Mouse (Mus musculus): ENCODE results near the gene Ptprm. TPM values are rescaled to one million over a fixed set of nuclear protein-coding genes. Genes with fewer than 3 reads are reported as not detected.
A peak's percentile ranks its signal among the peaks of the same experiment; 100 is the strongest.

The Ptprm gene
- polyA plus RNA-seq, 1 experiment from 2014 or later = 18.9 TPM

DNA sequence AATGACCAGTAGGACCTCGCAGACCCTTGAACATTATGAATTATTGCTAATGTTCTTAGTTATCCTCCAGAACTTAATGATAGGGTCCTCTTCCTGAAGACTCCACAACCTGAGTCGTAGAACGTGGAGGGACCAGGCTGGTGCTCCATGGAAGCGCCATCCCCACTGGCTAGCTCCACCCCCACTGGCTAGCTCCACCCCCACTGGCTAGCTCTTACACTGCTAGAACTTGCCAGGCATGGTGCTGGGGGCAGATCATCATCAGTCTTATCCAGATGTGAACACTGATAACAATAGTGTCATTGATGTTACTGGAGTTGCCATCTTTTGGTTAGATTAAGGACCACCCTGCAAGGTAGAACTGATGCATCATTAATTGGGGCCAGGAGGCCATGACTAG is 362.4 kb downstream of the Ptprm start:
- H3K27ac ChIP-seq = no peak overlapping the region
- no peak overlapping the region for H3K4me2 ChIP-seq
- H3K9ac ChIP-seq = no peak overlapping the region
- no peaks in the 10 kb centered on the region for H3K36me3 ChIP-seq
- H3K27me3 ChIP-seq = no peaks in the 10 kb centered on the region
- WGBS = 84% methylated on average over 4 of the region's 4 CpGs
- H3K9me3 ChIP-seq (replicated peaks) = no peaks in the 10 kb centered on the region
- no peaks in the 10 kb centered on the region for H3K4me1 ChIP-seq
- ATAC-seq (replicated peaks; ENCODE audit: low FRiP score) = no peak
- H3K4me3 ChIP-seq (replicated peaks) = no peak overlapping the region

DNA sequence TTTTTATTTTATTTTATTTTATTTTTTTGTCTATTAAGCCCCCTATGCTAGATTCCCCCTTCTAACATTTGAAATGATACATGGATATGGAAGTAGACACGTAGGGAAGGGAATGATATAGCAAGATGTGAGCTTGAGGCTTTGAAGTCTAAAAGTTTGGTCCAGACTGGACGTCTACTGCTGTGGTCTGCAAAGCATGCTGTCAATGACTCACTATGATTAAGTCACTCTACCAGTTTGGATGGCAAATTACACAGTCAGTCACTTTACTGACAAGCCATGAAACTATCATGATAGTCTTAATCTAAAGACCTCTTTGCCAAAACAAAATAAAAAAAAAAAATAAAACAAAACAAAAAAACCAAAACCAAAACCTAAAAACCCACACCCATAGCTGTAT is 363.5 kb downstream of the Ptprm start:
- no peak overlapping the region for H3K4me2 ChIP-seq
- no peaks in the 10 kb centered on the region for H3K36me3 ChIP-seq
- ATAC-seq (replicated peaks; ENCODE audit: low FRiP score) = no peak
- H3K4me3 ChIP-seq (replicated peaks) = no peak overlapping the region
- H3K4me1 ChIP-seq = 0 out of 2 replicates have a peak, but pooled peaks cover 4% of the 10 kb centered on the region
- no peak overlapping the region for H3K9ac ChIP-seq
- 60% methylated on average over 2 of the region's 2 CpGs for WGBS
- H3K9me3 ChIP-seq (replicated peaks) = no peaks in the 10 kb centered on the region
- H3K27ac ChIP-seq = no peak overlapping the region
- no peaks in the 10 kb centered on the region for H3K27me3 ChIP-seq

DNA sequence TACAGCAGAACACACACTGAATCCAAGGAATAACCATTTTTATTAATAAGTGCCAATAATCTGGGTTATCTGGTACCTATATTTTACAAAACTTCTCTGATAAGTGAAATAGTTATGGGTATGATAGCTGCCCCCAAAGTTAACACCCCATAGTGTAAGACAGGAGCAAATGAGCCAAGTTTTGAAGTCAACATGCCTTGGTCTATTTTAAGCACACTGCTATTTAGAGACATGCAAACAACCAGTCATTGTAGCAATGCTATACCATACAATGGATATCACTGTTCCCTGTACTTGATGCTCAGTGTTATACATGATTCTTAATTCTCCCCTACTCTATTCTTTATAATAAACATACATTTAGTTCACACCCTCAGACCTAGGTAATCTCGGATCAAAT is 366.2 kb downstream of the Ptprm start:
- ATAC-seq (replicated peaks; ENCODE audit: low FRiP score) = no peak
- Histone ChIP-seq H3K9ac (no peak overlapping the region), H3K27ac (no peak overlapping the region), H3K27me3 (no peaks in the 10 kb centered on the region), H3K36me3 (no peaks in the 10 kb centered on the region), H3K4me3 (replicated peaks) (no peak overlapping the region), H3K4me2 (no peak overlapping the region), H3K4me1 (0 out of 2 replicates have a peak, but pooled peaks cover 4% of the 10 kb centered on the region), H3K9me3 (replicated peaks) (no peaks in the 10 kb centered on the region)
- WGBS = 79% methylated on average over 1 of the region's 1 CpGs

DNA sequence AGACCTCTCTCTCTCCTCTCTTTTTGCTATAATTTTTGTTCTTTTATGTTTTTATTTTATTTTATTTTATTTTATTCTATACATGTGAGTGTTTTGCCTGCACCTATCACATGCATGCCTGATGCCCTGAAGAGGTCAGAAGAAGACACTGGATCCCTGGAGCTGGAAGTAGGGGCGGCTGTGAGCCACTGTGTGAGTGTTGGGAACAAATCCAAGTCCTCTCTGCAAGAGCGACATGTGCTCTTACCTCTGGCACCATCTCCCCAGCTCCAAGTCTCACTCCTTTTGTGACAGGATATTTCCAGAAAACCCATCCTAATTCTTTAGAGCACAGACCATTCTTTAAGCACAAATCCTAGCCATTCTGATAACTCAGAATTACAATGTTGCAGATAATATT is 372.6 kb downstream of the Ptprm start:
- Histone ChIP-seq H3K4me1 (0 out of 2 replicates have a peak, but pooled peaks cover 4% of the 10 kb centered on the region), H3K27me3 (no peaks in the 10 kb centered on the region), H3K4me2 (no peak overlapping the region), H3K27ac (no peak overlapping the region), H3K9me3 (replicated peaks) (no peaks in the 10 kb centered on the region), H3K36me3 (no peaks in the 10 kb centered on the region), H3K4me3 (replicated peaks) (no peak overlapping the region), H3K9ac (no peak overlapping the region)
- WGBS = 74% methylated on average over 2 of the region's 2 CpGs
- ATAC-seq (replicated peaks; ENCODE audit: low FRiP score) = no peak

DNA sequence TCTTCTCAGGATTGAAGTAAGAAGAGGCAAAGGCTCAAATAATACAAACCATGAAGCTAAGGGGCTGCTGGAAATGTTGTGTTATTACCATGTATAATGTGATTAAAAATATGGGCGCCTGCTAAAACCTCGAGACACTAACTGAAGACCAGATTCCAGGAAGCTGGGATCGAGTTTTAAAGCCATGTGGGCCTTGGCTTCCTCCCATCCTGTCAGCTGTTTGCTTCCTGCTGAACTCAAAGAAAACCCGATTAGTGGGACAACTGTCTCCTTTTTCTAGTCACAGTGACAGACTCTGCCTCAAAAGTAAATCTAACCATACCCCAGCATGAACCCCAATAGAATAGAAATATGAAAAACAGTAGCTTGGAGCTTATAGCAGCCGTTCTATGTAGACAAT is 374.3 kb downstream of the Ptprm start:
- H3K27ac ChIP-seq = no peak overlapping the region
- no peaks in the 10 kb centered on the region for H3K36me3 ChIP-seq
- H3K27me3 ChIP-seq = no peaks in the 10 kb centered on the region
- ATAC-seq (replicated peaks; ENCODE audit: low FRiP score) = no peak
- H3K9ac ChIP-seq = no peak overlapping the region
- H3K4me1 ChIP-seq = no peaks in the 10 kb centered on the region
- H3K4me3 ChIP-seq (replicated peaks) = no peak overlapping the region
- H3K9me3 ChIP-seq (replicated peaks) = no peaks in the 10 kb centered on the region
- H3K4me2 ChIP-seq = no peak overlapping the region
- WGBS = 49% methylated on average over 5 of the region's 5 CpGs

DNA sequence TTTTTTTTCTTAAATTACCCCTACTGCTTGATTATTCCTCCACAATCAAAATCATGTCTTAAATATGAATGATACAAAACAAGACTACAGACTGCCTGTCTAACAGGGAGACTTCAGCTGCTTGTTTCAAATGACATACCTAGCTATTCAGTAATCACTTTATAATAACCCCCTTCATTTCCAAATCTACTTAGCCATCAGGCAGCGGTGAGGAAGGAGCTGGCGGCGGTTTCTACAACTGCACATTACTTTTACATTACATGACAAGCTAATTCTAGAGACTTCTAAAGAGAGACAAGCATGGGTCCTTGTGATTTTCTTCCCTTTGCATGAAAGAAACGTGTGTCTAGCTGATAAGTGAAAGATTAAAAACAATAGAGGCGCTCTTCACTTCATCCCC is 377.8 kb downstream of the Ptprm start:
- Histone ChIP-seq H3K27me3 (no peaks in the 10 kb centered on the region), H3K27ac (no peak overlapping the region), H3K36me3 (no peaks in the 10 kb centered on the region), H3K4me1 (no peaks in the 10 kb centered on the region), H3K4me2 (no peak overlapping the region), H3K9me3 (replicated peaks) (no peaks in the 10 kb centered on the region), H3K4me3 (replicated peaks) (no peak overlapping the region), H3K9ac (no peak overlapping the region)
- WGBS = 89% methylated on average over 5 of the region's 5 CpGs
- ATAC-seq (replicated peaks; ENCODE audit: low FRiP score) = no peak

DNA sequence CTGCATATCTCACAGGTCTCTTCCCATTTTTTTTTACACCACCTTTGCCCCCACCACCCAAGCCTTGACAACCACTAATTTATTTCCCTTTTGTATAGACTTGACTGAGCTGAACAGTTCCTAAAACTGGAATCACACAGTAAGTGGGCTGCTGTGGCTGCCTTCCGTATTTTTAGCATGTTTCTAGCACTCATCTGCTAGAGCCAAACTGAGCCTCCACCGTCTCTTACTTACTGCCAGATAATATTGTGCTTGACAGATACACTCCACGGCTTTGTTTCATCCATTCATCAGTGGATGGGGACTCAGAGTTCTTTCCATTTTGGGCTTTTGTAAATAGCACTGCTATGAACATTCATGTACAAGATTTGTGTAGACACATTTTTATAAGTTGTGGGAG is 381.3 kb downstream of the Ptprm start:
- WGBS = 80% methylated on average over 3 of the region's 3 CpGs
- no peaks in the 10 kb centered on the region for H3K36me3 ChIP-seq
- H3K9ac ChIP-seq = no peak overlapping the region
- no peak overlapping the region for H3K27ac ChIP-seq
- no peaks in the 10 kb centered on the region for H3K9me3 ChIP-seq (replicated peaks)
- no peak for ATAC-seq (replicated peaks; ENCODE audit: low FRiP score)
- no peaks in the 10 kb centered on the region for H3K27me3 ChIP-seq
- H3K4me1 ChIP-seq = no peaks in the 10 kb centered on the region
- no peak overlapping the region for H3K4me2 ChIP-seq
- no peak overlapping the region for H3K4me3 ChIP-seq (replicated peaks)

DNA sequence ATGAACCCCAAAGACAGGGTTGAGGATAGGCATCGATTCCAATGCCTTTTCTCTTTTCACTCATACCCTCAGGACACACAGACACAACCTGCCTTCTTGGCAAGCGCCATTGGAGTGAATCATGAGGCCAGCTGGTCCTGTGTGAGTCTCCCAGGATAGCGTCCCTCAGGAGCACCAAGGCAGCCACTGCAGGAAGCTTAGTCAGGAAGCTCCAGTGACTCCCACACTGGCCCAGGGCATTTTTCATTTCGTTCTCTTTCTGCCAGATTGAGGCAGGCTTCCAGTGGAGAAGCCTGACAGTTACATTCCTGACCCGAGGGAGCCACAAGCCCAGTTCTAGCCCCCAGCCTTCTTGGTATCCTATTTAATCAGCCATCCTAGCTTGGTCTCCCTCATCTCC is 393.3 kb downstream of the Ptprm start:
- H3K36me3 ChIP-seq = peaks cover 2% of the 10 kb centered on the region; the same call in 1 of the 2 replicates
- H3K4me2 ChIP-seq = no peak overlapping the region
- no peaks in the 10 kb centered on the region for H3K27me3 ChIP-seq
- ATAC-seq (replicated peaks; ENCODE audit: low FRiP score) = 0 out of 2 replicates have a peak, but pooled peaks have one; percentile 46
- no peak overlapping the region for H3K27ac ChIP-seq
- no peak overlapping the region for H3K9ac ChIP-seq
- WGBS = 29% methylated on average over 5 of the region's 5 CpGs
- H3K4me3 ChIP-seq (replicated peaks) = no peak overlapping the region
- H3K4me1 ChIP-seq = peaks cover 5% of the 10 kb centered on the region; the same call in 1 of the 2 replicates
- H3K9me3 ChIP-seq (replicated peaks) = no peaks in the 10 kb centered on the region

DNA sequence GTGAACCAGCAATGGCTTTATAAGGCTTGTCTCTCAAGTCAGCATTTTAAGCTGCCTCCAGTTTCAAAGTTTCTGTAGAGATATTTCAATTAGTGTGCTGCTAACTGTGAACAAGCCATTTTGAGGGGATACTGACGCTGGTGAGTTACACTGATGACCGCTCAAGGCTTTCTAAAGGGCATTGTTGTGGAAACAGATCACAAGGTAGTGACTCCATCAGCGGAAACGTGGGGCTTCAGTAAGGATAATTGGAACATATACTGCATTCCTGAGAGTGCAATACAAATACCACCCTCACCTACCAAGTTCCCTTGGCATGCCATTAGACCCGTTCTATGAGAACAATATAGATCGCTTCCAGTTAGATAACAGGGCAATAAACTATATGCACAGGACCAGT is 393.7 kb downstream of the Ptprm start:
- H3K4me1 ChIP-seq = peaks cover 5% of the 10 kb centered on the region; the same call in 1 of the 2 replicates
- H3K27ac ChIP-seq = no peak overlapping the region
- ATAC-seq (replicated peaks; ENCODE audit: low FRiP score) = no peak
- peaks cover 4% of the 10 kb centered on the region; the same call in 1 of the 2 replicates for H3K36me3 ChIP-seq
- H3K9ac ChIP-seq = no peak overlapping the region
- no peaks in the 10 kb centered on the region for H3K27me3 ChIP-seq
- no peaks in the 10 kb centered on the region for H3K9me3 ChIP-seq (replicated peaks)
- WGBS = 62% methylated on average over 6 of the region's 6 CpGs
- no peak overlapping the region for H3K4me2 ChIP-seq
- no peak overlapping the region for H3K4me3 ChIP-seq (replicated peaks)

DNA sequence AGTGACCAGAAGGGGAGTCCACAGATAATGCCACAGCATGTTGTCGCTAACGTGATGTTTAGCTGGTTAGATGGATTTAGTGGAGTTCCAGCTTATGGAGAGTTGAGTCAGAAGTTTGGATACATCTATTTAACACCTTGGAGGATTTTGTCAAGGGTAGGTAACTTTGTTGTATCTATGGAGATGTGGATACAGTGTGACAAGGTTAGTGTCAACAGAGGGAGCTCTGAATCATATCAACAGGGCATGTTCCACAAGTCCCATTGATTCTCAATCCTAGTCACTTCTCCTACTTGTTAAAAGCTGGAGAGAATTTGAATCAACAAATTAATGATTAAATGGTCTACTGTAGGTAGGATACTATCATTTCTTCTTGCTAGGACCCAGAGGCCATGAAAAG is 394.4 kb downstream of the Ptprm start:
- no peak for ATAC-seq (replicated peaks; ENCODE audit: low FRiP score)
- Histone ChIP-seq H3K36me3 (peaks cover 4% of the 10 kb centered on the region; the same call in 1 of the 2 replicates), H3K4me2 (no peak overlapping the region), H3K9ac (no peak overlapping the region), H3K27me3 (no peaks in the 10 kb centered on the region), H3K4me3 (replicated peaks) (no peak overlapping the region), H3K4me1 (peaks cover 5% of the 10 kb centered on the region; the same call in 1 of the 2 replicates), H3K9me3 (replicated peaks) (no peaks in the 10 kb centered on the region), H3K27ac (no peak overlapping the region)
- 93% methylated on average over 2 of the region's 2 CpGs for WGBS

DNA sequence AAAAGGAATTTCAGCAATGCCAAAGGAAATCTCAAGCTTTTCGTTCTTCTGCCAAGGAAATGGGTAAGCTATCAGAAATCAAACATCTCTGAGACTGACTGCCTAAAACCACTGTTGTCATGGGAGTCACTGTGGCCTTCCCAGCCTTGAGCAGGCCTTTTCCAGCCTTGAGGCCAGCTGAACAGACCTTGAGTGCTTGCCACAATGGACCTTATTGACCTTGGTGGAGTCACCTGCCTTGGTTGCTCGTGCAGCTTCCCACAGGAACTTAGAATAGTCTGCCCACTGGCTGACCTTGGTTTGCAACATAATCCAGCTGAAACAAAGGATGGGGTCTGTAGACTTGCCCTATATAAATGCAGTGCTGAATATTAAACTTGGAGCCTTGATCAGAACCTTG is 395.5 kb downstream of the Ptprm start:
- H3K9ac ChIP-seq = no peak overlapping the region
- H3K4me3 ChIP-seq (replicated peaks) = no peak overlapping the region
- H3K27ac ChIP-seq = no peak overlapping the region
- H3K9me3 ChIP-seq (replicated peaks) = no peaks in the 10 kb centered on the region
- no peaks in the 10 kb centered on the region for H3K27me3 ChIP-seq
- H3K36me3 ChIP-seq = peaks cover 4% of the 10 kb centered on the region; the same call in 1 of the 2 replicates
- H3K4me1 ChIP-seq = peaks cover 5% of the 10 kb centered on the region; the same call in 1 of the 2 replicates
- H3K4me2 ChIP-seq = no peak overlapping the region
- 87% methylated on average over 2 of the region's 2 CpGs for WGBS
- ATAC-seq (replicated peaks; ENCODE audit: low FRiP score) = no peak

DNA sequence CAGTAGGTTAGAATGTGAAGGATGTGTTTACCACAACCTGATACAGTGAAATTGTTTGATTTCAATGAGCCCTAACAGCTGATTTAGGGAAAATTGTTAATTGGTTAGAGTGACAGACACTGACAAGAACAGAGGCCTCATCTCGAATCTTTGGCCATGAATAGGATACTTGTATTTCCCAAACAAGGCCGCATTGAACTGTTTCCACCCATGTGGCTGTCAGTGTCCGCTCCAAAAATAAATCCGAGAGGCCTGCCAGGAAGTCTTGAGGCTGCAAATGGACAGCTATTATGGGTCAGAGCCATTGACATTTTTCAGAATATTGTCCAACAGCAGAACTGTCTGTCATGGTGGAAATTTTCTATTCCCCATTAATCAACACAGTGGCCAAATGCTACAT is 409.8 kb downstream of the Ptprm start:
- WGBS = 91% methylated on average over 4 of the region's 4 CpGs
- Histone ChIP-seq H3K4me3 (replicated peaks) (no peak overlapping the region), H3K27me3 (no peaks in the 10 kb centered on the region), H3K36me3 (no peaks in the 10 kb centered on the region; the same call in 1 of the 2 replicates), H3K4me2 (no peak overlapping the region), H3K4me1 (no peaks in the 10 kb centered on the region), H3K27ac (no peak overlapping the region), H3K9ac (no peak overlapping the region), H3K9me3 (replicated peaks) (no peaks in the 10 kb centered on the region)
- ATAC-seq (replicated peaks; ENCODE audit: low FRiP score) = no peak

DNA sequence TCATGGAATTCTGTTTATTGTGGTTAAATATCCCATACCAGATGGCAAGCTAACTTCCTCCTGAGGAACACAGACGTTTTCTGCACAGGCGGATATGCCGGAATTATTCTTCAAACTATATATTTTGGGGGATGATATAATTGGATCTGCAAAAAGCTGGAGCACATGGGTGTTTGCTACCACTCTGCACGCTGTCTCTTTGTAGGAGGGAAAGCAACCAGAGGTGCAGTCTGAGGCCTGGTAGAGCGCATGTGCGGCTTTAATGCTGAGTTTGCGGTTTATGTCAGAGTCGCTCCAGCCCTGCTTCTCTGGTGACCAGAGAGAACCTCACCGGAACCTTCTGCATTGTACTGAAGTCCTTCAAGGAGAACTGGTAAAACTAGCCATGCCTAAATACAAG is 410.7 kb downstream of the Ptprm start:
- Histone ChIP-seq H3K4me3 (replicated peaks) (no peak overlapping the region), H3K9ac (no peak overlapping the region), H3K4me2 (no peak overlapping the region), H3K4me1 (no peaks in the 10 kb centered on the region), H3K27ac (no peak overlapping the region), H3K27me3 (no peaks in the 10 kb centered on the region), H3K9me3 (replicated peaks) (no peaks in the 10 kb centered on the region), H3K36me3 (no peaks in the 10 kb centered on the region)
- no peak for ATAC-seq (replicated peaks; ENCODE audit: low FRiP score)
- WGBS = 88% methylated on average over 9 of the region's 9 CpGs
